Mouse (Mus musculus) left cerebral cortex, postnatal 36 days (tissue): Measurements from ENCODE around the gene Cdc6. TPM values are rescaled to one million over a fixed set of nuclear protein-coding genes. Genes with fewer than 3 reads are reported as not detected.
A peak's percentile ranks its signal among the peaks of the same experiment; 100 is the strongest.
"Not testable (repeated sequence)": the region's sequence is repeated elsewhere in the genome, so short reads cannot be mapped to it uniquely, and the experiment has no call there.

Experiments
- DNase-seq, 2 experiments: peaks; one replicate each; pipeline ENCODE4 v3.0.0; 2021 to 2022; ENCODE audit warnings: low spot score in 2 of 2, mixed read lengths in 1 of 2
- intact Hi-C: fragments of 180-260 bp; cut with DNase I; formaldehyde crosslinking; loops from one replicate; pipeline ENCODE4 v1.15.1; 2025
- total RNA-seq, 2 experiments: library from RNA; stranded (reverse); gene quantifications; 2 replicates each; pipeline ENCODE4 v1.2.3; 2021

Cdc6 gene
- total RNA-seq, 2 experiments from 2014 or later = 0.39 to 0.47 TPM

DNA sequence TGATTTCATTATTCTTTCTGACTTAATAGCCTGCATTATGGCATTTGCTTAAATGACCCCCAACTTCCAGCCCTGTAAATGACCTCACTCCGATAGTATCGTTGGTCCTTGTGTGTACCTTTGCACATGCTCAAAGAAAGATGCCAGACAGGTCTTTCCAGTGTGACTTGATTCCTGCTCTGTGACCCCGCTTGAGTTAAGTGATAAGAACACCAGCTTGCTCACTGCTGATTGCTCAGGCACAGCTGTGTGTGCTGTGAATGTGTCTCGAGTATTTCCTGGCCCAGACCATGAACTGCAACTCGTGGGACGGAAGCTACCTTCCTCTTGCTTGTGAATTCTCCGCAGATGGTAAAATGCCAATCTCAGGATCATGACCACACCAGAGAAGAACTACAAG lies 2.6 kb upstream of the Cdc6 start:
- intact Hi-C loops = loop anchor here (10.0 kb wide), 1 partner anchor 200 kb away; the partner anchor contains the start of gene Csf3
- DNase-seq = no peak

DNA sequence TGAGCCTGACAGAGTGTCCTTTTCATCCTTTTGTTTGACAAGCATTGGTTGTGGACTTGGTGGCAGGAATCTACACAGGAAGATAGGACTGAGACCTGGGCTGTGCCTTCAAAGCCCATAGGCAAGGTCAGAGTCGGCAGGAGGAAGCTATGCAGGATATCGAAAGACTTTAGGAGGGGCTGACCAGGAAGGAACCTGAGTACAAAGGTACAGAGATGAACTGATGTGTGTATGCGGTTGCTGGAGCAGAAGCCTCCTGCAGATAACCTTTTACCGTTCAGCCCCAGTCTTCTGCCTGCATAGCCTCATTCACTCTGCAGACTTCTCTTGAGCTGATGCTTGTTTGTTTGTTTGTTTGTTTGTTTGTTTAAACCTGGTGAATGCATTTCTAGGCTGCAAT lies 2.0 kb upstream of the Cdc6 start:
- DNase-seq = no peak
- intact Hi-C loops = loop anchor here (10.0 kb wide), 1 partner anchor 201 kb away; the partner anchor contains the start of gene Csf3

DNA sequence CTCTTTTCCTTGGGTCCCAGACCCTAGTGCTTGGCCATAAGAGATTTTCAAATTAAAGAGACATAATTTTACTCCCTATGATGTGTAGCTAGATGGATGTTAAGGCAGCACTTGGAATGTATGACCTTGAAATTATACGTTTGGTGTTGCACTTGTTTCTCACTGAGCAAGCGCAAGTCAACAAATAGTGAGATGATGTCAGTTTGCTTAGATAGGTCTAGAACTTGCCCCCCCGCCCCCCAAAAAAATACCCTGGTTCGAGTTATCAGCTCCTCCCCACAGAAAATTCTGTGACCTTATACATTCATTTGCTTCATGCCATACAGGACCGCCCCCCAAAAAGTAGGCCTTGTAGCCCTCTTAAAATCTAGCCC lies 551 bp upstream of the Cdc6 start:
- no peak for DNase-seq
- intact Hi-C loops = loop anchor here (10.0 kb wide), 1 partner anchor 202 kb away; the partner anchor contains the start of gene Csf3

DNA sequence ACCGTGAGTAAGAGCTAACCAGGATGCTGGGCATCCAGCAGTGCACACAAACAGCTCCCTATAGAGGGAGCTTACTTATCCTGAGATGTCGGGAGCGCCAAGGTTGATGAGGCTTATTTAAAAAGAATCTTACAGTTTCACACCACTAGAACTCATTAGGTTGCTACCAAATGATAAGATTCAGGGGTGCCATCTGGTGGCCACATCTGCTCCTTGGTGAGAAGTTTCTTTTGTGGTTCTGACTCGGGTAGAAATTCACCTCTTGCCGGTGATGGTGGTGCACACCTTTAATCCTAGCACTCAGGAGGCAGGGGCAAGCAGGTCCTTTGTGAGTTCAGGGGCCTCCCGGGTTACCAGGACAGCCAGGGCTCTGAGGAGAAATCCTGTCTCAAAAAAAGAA lies 2.1 kb downstream of the Cdc6 start:
- intact Hi-C loops = loop anchor here (1.0 to 10.0 kb wide), 2 partner anchors 46 to 205 kb away; partner anchors contain the start of genes Csf3 and Wipf2
- peak; percentile 39 to 61 for DNase-seq

DNA sequence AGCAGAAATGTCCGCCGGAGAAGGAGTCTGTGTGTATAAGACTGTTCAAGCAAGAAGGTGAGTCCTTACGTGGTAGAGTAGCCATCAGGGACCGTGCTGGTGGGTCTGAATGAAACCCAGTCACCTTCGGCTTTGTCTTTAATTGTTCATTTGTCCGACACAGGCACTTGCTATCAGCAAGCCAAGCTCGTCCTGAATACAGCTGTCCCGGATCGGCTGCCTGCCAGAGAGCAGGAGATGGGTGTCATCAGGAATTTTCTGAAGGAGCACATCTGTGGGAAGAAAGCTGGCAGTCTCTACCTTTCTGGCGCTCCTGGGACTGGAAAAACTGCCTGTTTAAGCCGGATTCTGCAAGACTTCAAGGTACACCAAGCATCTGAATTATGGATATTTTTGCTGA lies 2.8 kb downstream of the Cdc6 start:
- intact Hi-C loops = no loop called here
- DNase-seq = no peak

DNA sequence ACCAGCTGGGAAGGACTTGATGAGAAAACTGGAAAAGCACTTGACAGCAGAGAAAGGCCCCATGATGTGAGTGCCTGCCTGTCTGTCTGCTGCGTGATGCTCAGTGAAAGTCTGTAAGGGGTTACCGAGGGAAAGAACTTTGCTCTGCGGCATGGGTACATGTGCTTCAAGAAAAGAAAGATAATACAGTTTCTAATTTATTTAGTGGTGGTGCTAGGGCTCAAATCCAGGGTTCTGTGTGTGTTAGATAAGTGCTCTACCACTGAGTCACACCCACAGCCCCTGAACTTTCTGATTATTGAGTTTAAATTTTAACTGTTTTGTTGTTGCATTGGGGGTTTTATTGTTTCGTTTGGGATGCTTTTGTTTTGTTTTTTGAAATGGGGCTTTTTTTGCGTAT lies 3.9 kb downstream of the Cdc6 start:
- intact Hi-C loops = no loop called here
- no peak for DNase-seq

DNA sequence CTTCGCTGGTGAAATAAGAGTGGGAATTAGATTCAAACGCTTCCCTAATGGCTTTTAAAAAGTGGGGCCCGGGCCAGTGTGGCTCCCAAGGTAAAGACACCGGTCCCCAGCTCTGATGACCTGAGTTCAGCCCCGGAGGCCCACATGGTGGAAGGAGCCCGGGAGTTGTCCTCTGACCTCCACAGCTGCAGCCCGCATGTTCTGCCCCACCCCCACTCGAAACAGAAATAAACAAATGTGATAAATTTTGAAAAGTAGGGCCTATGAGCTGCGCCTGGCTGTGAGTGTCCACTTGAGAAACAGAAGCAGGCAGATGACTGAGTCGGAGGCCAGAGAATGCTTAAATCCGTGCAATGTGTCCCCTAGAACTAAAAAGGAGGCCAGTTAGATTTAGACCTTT lies 6.6 kb downstream of the Cdc6 start:
- no peak for DNase-seq
- intact Hi-C loops = no loop called here

DNA sequence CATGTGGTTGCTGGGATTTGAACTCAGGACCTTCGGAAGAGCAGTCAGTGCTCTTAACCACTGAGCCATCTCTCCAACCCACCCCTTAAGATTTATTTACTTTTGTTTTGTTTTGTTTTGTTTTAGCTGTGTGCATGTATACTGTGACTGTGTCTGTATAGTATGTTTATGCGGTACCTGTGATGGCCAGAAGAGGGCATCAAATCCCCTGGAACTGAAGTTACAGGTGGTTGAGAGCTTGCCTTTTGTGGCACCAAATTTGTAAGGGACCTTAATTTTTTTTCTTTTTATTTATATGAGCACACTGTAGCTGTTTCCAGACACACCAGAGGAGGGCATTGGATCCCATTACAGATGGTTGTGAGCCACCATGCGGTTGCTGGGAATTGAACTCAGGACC lies 8.8 kb downstream of the Cdc6 start:
- not testable (repeated sequence) for DNase-seq

DNA sequence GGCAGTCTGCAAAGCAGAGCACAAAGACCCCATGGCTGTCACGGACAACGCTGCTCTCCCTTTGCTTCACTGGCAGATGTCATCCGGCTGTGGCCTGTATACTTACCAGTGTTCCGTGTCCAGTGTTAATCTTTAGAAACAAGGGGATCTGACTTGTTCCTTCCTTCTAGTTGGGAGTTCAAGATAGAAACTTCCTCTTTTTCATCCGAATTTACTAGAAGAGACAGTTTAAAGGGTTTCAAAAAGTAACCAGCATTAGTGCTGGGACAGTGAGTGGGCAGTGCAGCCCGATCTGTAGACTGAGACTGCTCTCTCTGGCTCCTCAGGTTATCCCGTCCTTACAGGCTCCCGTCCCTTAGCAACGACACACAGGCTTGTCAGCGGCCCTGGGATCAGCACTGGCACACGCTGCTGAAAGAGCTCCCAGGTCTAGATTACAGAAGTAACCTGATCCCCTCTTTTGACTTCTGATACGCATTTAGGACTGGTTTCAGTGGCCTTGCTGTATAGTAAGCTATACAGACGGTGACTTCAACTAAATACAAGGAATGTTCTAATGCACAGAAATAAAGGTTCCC lies 9.9 kb downstream of the Cdc6 start:
- DNase-seq = no peak

More for the DNA sequence above, 8.8 kb downstream of the Cdc6 start:
- intact Hi-C loops = not testable (repeated sequence)

DNA sequence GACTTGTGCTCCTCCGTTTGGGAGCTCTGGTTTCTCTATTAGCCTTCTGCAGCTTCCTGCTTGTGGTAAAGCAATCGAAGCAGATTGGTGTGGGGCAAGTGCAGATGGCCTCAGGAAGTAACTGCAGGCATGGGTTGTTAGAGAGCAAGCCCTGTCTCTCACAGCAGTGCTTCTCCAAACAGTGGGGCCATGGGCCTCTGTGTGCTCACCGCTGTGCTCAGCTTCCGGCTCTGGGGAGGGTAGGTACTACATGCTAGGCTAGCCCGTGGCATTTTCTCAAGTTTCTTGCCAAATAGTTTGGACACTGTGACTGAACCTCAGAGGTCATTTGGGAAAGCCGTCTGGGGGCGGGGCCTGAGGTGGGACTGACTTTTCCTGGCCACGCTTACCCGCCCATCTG lies 10.6 kb downstream of the Cdc6 start:
- no peak for DNase-seq
- intact Hi-C loops = no loop called here

More for the DNA sequence above, 9.9 kb downstream of the Cdc6 start:
- intact Hi-C loops = no loop called here

DNA sequence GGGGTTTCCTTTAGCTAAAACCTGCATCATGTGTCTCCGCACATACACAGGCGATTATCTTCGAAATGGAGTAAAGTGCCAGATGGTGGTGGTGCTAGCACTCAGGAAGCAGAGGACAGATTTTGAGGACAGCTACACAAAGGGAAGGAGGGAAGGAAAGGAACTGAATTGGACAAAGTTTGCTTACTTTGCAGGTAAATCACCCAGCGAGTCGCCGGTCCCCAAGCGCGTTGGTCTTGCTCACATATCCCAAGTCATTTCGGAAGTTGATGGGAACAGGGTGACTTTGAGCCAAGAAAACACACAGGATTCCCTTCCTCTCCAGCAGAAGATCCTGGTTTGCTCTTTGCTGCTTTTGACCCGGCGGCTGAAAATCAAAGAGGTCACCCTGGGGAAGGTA lies 11.4 kb downstream of the Cdc6 start:
- DNase-seq = no peak
- intact Hi-C loops = no loop called here

DNA sequence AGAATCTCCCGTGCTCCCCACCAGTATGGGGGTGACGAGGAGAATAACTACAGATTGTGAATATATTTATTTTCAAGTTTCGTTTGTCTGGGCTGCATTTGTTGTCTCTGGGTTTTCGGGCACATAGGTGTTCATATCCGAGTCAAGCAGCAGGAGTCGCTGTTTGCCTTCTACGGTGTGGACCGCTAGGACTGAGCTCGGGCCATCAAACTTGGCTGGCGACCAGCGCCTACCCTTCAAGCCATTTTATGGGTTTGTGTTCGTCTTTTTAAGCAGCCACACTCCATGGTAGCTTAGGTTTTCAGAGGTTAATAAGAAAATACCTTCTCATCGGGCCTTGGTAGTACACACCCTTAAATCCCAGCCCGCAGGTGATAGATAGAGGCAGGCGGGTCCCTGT lies 14.2 kb downstream of the Cdc6 start:
- DNase-seq = not testable (repeated sequence)
- intact Hi-C loops = loop anchor here (1.0 to 5.0 kb wide), 2 partner anchors 50 to 230 kb away; no protein-coding TSS in a partner anchor

DNA sequence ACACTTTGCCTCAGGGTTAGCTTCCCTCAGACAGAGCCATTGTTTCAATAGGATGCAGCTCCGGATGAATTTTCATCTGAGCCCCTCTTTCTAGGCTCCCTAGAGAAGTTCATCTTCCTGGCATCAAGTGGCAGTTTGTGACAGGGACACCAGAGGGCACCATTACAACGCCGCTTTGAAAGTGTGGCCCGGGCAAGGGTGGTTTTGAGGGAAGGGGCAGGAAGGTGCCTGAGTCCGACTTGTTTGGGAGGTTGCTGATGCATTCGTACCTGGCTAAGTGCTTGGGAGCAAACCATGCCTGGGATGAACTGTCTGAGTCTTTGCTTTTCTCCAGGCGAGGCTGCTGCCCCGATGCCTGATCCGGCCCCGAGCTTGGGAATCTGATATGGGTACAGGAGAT lies 14.7 kb downstream of the Cdc6 start:
- intact Hi-C loops = loop anchor here (1.0 to 5.0 kb wide), 2 partner anchors 50 to 230 kb away; no protein-coding TSS in a partner anchor
- DNase-seq = not testable (repeated sequence)

DNA sequence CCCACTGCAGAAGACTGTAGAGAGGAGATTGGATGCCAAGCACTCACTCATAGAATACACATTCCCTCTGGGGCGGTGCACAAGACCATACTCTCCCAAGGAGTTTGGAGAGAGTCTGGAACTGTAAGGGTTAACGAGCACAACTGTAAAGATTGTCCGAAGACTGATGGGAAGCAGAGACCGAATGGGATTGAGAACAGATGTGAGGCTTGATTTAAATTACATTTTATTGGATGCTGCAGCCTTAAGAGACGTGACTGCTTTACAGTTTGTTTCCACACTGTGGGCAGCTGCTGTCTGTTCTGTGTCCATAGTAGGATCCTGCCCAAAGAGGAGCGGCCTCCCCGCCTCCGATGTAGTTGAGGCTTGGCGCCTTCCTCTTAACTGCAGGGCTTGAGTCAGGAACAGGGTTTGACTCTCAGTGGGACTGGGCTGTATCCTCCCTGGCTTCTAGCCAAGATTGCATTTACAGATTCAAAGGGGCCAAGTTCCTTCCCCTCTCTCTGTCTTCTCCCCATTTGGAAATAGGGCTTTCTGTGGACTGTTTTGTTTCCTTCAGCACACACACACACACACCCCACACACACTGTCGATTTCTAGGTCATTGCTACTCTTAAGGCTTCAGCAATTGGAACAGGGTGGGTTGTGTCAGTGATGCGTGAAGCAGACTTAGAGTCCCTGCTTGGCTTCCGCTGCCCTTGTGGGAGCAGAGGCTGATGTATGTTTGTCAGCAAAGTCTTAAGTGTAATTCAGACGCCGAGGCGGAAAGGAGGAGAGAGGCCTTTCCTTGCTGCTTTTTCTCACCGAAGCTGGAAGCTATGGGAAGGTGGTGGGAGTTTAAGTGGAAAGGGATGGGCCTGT lies 15.5 kb downstream of the Cdc6 start:
- intact Hi-C loops = loop anchor here (1.0 to 5.0 kb wide), 2 partner anchors 49 to 229 kb away; no protein-coding TSS in a partner anchor

DNA sequence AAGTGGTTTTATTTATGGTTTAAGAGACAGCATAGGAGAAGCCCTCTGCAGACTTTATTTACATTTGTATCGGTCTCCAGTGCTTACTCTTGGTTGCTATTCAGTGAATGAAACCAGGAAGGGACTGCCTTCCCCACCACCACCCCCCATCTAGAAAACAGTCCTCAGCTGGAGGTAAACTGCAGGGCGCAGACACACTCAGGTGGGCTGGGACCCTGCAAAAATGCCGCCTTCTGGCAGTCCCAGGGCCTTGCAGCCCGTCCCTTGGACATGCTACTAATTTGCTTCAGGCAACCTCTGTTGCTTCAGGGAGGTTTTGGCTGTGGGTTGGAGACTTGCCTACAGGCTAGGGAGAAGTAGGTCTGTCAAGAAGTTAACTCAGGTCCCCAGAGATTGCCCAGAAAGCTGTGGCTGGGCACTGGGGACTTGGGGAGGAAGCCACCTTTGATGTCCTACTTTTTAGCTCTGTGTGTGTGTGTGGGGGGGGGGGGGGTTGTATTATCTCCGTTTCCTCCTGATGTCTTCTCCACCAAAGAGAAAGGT lies 17.1 kb downstream of the Cdc6 start:
- DNase-seq = no peak
- intact Hi-C loops = loop anchor here (5.0 kb wide), 2 partner anchors 113 to 228 kb away; no protein-coding TSS in a partner anchor

More for the DNA sequence above, 15.5 kb downstream of the Cdc6 start:
- DNase-seq = not testable (repeated sequence)

DNA sequence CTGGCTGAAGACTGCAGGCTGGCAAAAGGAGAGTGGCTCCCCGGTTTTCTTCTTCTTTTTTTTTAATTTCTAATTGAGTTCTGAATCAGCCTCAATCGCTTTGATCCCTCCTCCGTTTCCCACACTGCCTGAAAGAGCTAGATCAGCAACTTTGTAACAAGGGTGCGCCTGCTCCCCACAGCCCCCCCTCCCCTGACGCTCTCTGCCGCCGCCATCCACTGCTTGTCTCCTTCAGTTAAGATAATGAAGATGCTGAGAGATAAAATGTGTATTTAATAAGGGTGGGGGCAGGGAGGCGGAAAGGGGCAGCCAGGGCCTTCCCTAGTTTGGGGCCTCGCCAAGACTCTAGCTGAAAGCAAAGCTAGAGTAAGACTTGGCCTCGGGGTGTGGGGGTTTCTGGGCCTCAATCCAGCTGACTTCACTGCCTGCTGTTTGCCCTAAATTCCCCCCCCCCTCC lies 17.7 kb downstream of the Cdc6 start:
- DNase-seq = no peak
- intact Hi-C loops = loop anchor here (5.0 kb wide), 1 partner anchor 112 kb away; no protein-coding TSS in a partner anchor

DNA sequence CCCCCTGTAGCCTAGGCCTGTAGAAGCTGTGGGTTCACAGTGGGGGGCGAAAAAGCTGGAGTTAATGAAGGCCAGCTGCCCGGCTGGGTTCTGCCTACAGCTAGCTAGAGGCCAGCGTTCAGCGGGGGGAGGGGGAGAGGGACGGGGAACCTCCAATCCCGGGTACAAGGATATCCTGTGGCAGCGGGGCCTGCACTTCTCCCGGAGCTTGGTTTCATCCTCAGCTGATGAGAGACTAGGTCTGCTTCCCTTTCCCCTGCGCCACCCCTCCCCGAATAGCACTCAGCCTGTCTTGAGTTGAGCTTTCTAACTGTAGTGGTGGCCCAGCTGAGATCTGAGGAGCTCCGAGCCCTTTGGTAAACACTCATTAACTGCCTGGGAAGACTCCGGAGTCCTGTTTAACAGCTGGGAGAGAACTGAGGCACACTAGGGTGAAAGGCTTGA lies 18.3 kb downstream of the Cdc6 start:
- intact Hi-C loops = loop anchor here (5.0 kb wide), 1 partner anchor 111 kb away; no protein-coding TSS in a partner anchor
- no peak for DNase-seq

DNA sequence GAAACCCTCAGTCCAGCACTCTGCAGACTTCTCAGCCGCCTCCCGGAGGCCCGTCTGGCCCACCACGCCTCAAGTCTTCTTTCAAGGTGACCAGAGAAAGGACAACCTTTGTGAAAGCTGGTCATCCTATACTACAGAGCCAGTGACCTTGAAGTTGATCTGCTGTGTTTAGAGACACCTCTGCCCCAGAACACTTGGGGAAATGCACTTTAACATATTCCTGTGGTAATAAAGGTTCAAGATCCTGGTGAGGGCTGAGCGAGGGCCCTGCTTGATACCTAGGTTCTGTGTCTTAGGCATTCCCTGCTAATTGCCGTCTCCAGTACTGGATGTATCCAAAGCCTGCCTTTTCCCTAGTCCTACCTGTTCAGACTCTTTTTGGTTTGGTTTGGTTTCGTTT lies 19.0 kb downstream of the Cdc6 start:
- DNase-seq = no peak
- intact Hi-C loops = loop anchor here (5.0 kb wide), 1 partner anchor 111 kb away; no protein-coding TSS in a partner anchor

DNA sequence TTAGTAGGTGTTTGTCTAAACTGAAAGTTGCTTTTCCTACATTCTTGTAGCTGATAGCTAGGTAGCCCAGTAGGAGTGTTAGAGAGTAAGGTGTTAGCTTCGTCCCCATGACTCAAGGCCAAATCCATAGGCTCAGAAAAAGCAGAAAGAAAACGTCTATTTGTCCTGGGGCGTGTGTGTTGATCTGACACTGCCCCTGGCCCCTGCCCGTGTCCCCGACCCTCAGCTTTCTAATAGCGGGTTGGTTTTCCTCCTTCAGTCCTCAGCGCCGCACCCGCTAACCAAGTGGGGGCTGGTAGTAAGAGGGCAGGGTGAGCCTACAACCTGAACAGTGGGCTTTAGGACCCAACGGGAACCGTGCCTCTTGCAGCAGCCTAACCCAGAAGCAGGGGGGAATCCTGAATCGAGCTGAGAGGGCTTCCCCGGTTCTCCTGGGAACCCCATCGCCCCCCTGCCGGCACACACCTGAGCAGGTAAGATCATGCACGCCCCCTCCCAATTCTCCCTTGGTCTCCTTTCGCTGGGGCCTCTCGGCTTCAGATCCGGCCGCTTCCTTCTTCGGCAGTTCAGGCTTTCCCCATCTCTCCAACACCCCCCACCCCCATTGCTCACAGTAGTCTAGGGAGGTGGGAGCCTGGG lies 20.0 kb downstream of the Cdc6 start, which contains the start of gene Rara:
Rara (plus strand) TSS at position 381 of the 639 bp plus-strand sequence.
- intact Hi-C loops = loop anchor here (5.0 kb wide), 1 partner anchor 110 kb away; no protein-coding TSS in a partner anchor
- DNase-seq = no peak
